Mouse (Mus musculus) midbrain, embryonic 10.5 days (tissue): ENCODE data around the gene Lce3a. TPM values are rescaled to one million over a fixed set of nuclear protein-coding genes. Genes with fewer than 3 reads are reported as not detected.

ENCODE experiments used
- DNase-seq: peaks from one replicate; pipeline ENCODE4 v3.0.0-alpha.2; 2017; ENCODE audit warnings: low spot score
- H3K27ac ChIP-seq: fragments of 300-500 bp; sonication (generic); replicated peaks from 2 replicates; pipeline ENCODE4 v1.5.1; 2016; ENCODE audit warnings: mild to moderate bottlenecking
- H3K27me3 ChIP-seq: fragments of 300-500 bp; sonication (generic); 2 replicates; pipeline ENCODE4 v1.6.1; 2016; ENCODE audit warnings: low read depth, mild to moderate bottlenecking; ENCODE audit not compliant: poor library complexity, severe bottlenecking
- H3K36me3 ChIP-seq: fragments of 300-500 bp; sonication (generic); 2 replicates; pipeline ENCODE4 v1.6.1; 2016; ENCODE audit warnings: mild to moderate bottlenecking, moderate library complexity
- H3K4me1 ChIP-seq: fragments of 300-500 bp; sonication (generic); 2 replicates; pipeline ENCODE4 v1.6.1; 2016
- H3K4me3 ChIP-seq: fragments of 300-500 bp; sonication (generic); 2 replicates; pipeline ENCODE4 v1.5.1; 2016; ENCODE audit warnings: mild to moderate bottlenecking, moderate library complexity
- H3K9me3 ChIP-seq: fragments of 300-500 bp; sonication (generic); replicated peaks from 2 replicates; pipeline ENCODE4 v1.6.1; 2016; ENCODE audit warnings: mild to moderate bottlenecking
- WGBS: fragments of 180-500 bp; shearing (Covaris S2); methylation state at CpG from one replicate; pipeline ENCODE4 v1.1.7; 2016; 5-methylcytosine and 5-hydroxymethylcytosine counted together
- polyA plus RNA-seq: library from polyadenylated mRNA; unstranded; fragments of >200 nt; fragmentation: Nextera tagmentation; extraction: Ambion mirVana; gene quantifications from 2 replicates; pipeline ENCODE4 v1.2.1, GENCODE M21; 2016

Lce3a gene
- polyA plus RNA-seq = not detected in 2 replicates

GRCm38 (mm10) chr3:92926130-92926529, at the start of gene Lce3a:
Gene Lce3a (minus strand): TSS chr3:92926230.
- no peak within 1 kb of the TSS for H3K4me3 ChIP-seq
- 74% methylated on average over 2 of the region's 2 CpGs for WGBS
- H3K4me1 ChIP-seq = no peaks in the 10 kb centered on the region
- no peaks in the 10 kb centered on the region for H3K9me3 ChIP-seq
- no peaks in the 10 kb centered on the region for H3K36me3 ChIP-seq
- DNase-seq = no peak
- no peak within 1 kb of the TSS for H3K27ac ChIP-seq
- H3K27me3 ChIP-seq = no peaks in the 10 kb centered on the region

DNA sequence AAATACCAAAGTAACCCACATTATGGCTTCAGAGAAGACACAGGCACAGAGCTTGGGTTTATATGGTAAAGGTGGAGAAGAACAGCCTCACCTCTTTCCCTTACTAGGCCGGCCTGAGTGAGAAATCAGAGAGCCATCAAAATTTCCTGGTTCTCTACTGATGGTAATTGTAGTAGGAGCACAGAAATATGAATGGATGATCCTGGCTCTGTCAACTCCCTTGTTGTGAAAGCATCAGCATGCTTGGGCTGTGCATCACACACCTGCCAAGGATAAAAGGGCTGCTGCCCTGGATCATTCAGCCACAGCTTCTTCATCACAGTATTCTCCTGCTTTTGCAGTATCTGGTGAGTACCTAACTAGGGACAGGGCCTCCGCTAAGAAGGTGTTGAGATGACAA, 40.7 kb upstream of the Lce3a start, which contains the start of gene Lce3e:
TSS of gene Lce3e (plus strand) at position 301 of the 400 bp plus-strand sequence.
- no peaks in the 10 kb centered on the region for H3K27me3 ChIP-seq
- no peak for DNase-seq
- no peaks in the 10 kb centered on the region for H3K9me3 ChIP-seq
- H3K36me3 ChIP-seq = no peaks in the 10 kb centered on the region
- H3K4me3 ChIP-seq = no peak within 1 kb of the TSS
- no peak within 1 kb of the TSS for H3K27ac ChIP-seq
- 91% methylated on average over 2 of the region's 2 CpGs for WGBS
- no peaks in the 10 kb centered on the region for H3K4me1 ChIP-seq

- no peak within 1 kb of the TSS for H3K27ac ChIP-seq
- DNase-seq = no peak
- WGBS = 94% methylated on average over 1 of the region's 1 CpGs
- no peak within 1 kb of the TSS for H3K4me3 ChIP-seq
- H3K36me3 ChIP-seq = no peaks in the 10 kb centered on the region
- H3K27me3 ChIP-seq = no peaks in the 10 kb centered on the region
- no peaks in the 10 kb centered on the region for H3K4me1 ChIP-seq
- H3K9me3 ChIP-seq = no peaks in the 10 kb centered on the region
These were observed 31.1 kb upstream of the Lce3a start, which contains the start of gene Lce3d for GRCm38 (mm10) chr3:92957090-92957489. Gene Lce3d (plus strand): TSS chr3:92957390.

- DNase-seq = no peak
- H3K27me3 ChIP-seq = no peaks in the 10 kb centered on the region
- no peaks in the 10 kb centered on the region for H3K4me1 ChIP-seq
- H3K27ac ChIP-seq = no peak within 1 kb of the TSS
- no peak within 1 kb of the TSS for H3K4me3 ChIP-seq
- WGBS = 91% methylated on average over 1 of the region's 1 CpGs
- H3K36me3 ChIP-seq = no peaks in the 10 kb centered on the region
- no peaks in the 10 kb centered on the region for H3K9me3 ChIP-seq
These were observed 18.2 kb upstream of the Lce3a start, which contains the start of gene Lce3c for GRCm38 (mm10) chr3:92944186-92944585. Gene Lce3c (plus strand): TSS chr3:92944486.

DNA sequence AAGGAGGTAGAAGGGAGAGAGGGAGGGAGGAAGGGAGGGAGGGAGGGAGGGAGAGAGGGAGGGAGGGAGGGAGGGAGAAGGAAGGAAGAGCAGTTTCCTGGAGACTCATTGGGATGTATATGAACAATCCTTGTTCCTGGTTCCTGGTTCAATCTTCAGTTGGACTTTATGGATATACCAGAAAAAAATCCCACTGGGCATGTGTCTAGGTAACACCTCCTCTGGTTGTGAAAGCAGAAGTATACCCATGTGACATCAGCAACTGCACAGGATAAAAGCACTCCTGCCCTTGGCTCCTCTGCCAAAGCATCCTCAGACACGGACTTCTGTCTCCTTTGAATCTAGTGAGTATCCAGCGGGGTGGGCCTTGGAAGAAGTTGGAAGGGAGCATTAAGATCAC, 6.6 kb upstream of the Lce3a start, which contains the start of gene Lce3b:
TSS of gene Lce3b (plus strand) at position 301 of the 400 bp plus-strand sequence.
- Histone ChIP-seq H3K27ac (no peak within 1 kb of the TSS), H3K9me3 (no peaks in the 10 kb centered on the region), H3K36me3 (no peaks in the 10 kb centered on the region), H3K4me1 (no peaks in the 10 kb centered on the region), H3K27me3 (no peaks in the 10 kb centered on the region), H3K4me3 (no peak within 1 kb of the TSS)
- no peak for DNase-seq
- WGBS = 72% methylated on average over 2 of the region's 2 CpGs

DNA sequence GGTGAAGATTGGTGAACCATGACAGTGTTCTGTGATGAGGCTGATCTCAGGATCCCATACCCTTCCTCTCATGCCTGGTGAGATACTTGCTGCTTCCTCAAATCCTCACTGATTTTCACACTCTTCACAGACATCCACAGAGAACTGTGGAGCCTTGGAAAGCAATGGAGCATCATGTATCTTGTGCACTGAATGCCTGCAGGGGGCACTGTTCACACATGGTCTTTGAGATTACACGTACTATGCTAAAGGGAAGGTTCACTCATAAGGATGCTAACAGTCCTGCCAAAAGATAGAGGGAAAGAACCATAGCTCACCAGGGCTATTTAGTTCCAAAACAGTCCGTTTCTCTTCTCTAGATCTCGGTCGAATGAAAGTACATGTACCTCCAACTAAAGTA, 5.7 kb downstream of the Lce3a start:
- Histone ChIP-seq H3K27me3 (no peaks in the 10 kb centered on the region), H3K4me3 (no peak overlapping the region), H3K36me3 (no peaks in the 10 kb centered on the region), H3K4me1 (peaks cover 8% of the 10 kb centered on the region), H3K27ac (no peak overlapping the region), H3K9me3 (no peaks in the 10 kb centered on the region)
- peak; percentile 19 for DNase-seq
- 70% methylated on average over 4 of the region's 4 CpGs for WGBS

- Histone ChIP-seq H3K27ac (no peak overlapping the region), H3K9me3 (no peaks in the 10 kb centered on the region), H3K4me1 (no peaks in the 10 kb centered on the region), H3K4me3 (no peak overlapping the region), H3K27me3 (no peaks in the 10 kb centered on the region), H3K36me3 (no peaks in the 10 kb centered on the region)
- peak; percentile 13 for DNase-seq
- 27% methylated on average over 3 of the region's 4 CpGs for WGBS
These were observed 18.5 kb downstream of the Lce3a start for GRCm38 (mm10) chr3:92907571-92907970.

DNA sequence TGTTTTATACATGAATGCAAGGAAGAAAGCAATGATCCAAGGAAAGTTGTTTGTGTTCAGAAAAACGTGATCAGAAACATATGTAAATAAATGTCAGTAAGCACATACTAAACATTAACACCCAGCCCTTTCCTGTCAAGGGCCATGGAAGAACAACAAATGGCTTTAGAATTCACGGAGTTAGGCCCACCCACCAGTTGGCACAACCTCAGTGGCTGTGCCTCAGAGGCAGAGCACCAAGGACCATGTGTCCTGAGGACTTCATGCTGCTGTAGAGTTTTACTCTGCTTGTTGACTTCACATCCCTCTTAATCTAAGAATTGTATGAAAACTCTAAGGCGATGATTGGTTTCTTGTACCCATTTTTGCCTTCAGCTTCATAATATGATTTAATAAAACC, 20.8 kb downstream of the Lce3a start:
- Histone ChIP-seq H3K9me3 (no peaks in the 10 kb centered on the region), H3K27ac (no peak overlapping the region), H3K4me1 (no peaks in the 10 kb centered on the region), H3K27me3 (no peaks in the 10 kb centered on the region), H3K4me3 (no peak overlapping the region), H3K36me3 (no peaks in the 10 kb centered on the region)
- WGBS = 67% methylated on average over 3 of the region's 3 CpGs
- no peak for DNase-seq

DNA sequence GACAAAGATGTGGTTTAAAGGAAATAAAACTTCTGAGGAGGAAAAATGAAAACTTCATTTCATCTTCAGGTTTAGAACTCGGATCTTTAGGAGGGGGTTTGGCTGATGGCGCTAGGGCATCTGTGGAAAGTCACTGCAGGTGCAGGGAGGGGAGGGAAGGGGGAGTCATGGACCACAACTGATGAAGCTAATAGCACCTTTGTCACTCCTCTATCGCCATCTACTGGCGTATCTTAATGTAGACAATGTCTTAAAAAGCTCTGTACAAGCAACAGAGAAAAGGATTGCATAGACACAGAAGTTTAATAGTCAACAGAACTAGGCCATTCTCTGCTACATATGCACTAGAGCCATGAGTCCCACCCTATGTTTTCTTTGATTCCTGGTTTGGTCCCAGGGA, 22.4 kb downstream of the Lce3a start:
- H3K9me3 ChIP-seq = no peaks in the 10 kb centered on the region
- no peaks in the 10 kb centered on the region for H3K36me3 ChIP-seq
- no peak for DNase-seq
- no peaks in the 10 kb centered on the region for H3K4me1 ChIP-seq
- H3K27ac ChIP-seq = no peak overlapping the region
- no peaks in the 10 kb centered on the region for H3K27me3 ChIP-seq
- no peak overlapping the region for H3K4me3 ChIP-seq
- WGBS = 33% methylated on average over 4 of the region's 4 CpGs

DNA sequence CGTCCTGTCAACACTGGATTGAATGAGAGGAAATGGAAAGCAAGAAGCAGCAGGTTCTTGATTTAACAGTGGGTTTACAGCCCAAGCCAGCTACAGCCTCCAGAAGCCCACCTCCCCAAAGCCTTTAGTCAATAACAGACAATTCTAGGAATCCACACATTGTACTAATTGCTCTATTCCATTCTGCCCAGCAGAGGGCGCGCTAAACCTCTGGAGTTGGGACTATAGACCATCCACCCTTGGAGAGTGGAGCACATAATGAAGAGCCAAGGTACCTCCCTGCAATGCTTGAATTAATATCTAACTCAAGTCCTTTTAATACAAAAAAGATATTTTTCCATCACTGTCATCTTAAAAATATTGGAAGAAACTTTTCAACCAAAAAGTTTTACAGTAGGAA, 23.0 kb downstream of the Lce3a start:
- no peaks in the 10 kb centered on the region for H3K27me3 ChIP-seq
- 23% methylated on average over 3 of the region's 3 CpGs for WGBS
- H3K36me3 ChIP-seq = no peaks in the 10 kb centered on the region
- no peaks in the 10 kb centered on the region for H3K9me3 ChIP-seq
- DNase-seq = peak; percentile 37
- H3K4me3 ChIP-seq = no peak overlapping the region
- H3K4me1 ChIP-seq = no peaks in the 10 kb centered on the region
- H3K27ac ChIP-seq = no peak overlapping the region

DNA sequence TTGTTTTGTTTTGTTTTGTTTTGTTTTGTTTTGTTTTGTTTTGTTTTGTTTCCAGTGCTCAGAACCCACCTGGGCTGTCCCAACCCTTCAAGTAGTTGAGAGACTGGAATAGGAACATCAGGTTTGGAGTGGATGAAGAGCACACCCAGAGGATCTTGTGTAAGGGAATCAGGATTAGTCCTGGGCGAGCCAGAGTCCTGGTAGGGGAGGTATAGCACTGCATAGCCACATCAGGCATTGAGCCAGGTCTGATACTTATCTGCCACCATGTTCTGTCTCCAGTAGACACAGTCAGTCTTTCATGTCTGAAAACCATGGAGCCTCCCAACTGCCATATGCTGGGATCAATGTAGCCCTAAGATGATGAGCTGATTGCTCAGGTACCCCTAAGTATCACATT, 31.5 kb downstream of the Lce3a start:
- WGBS = 71% methylated on average over 1 of the region's 1 CpGs

DNA sequence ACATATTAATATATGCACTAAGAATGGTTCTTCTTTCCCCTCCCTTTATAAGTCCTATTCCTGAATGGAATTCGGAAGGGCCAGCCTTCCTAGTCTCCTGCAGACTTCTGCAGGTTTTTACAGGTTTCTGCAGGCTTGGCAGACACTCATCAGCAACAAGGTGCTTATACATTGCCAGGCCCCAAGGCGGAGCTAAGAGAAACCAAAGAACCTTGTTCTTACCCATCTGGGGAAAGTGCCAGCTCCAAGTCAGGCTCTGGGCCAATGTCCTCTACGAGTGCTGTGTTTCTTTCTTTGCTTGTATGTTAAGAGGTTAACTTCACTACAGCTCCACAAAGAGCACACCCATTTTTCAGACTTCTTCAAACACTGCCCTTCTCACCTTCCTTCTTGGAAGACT, 32.0 kb downstream of the Lce3a start:
- Histone ChIP-seq H3K27ac (no peak overlapping the region), H3K4me3 (no peak overlapping the region), H3K4me1 (no peaks in the 10 kb centered on the region), H3K36me3 (no peaks in the 10 kb centered on the region), H3K9me3 (no peaks in the 10 kb centered on the region), H3K27me3 (no peaks in the 10 kb centered on the region)
- WGBS = 76% methylated on average over 3 of the region's 3 CpGs
- DNase-seq = no peak

More for the DNA sequence above, 31.5 kb downstream of the Lce3a start:
- no peak for DNase-seq
- Histone ChIP-seq H3K4me1 (no peaks in the 10 kb centered on the region), H3K36me3 (no peaks in the 10 kb centered on the region), H3K9me3 (no peaks in the 10 kb centered on the region), H3K4me3 (no peak overlapping the region), H3K27ac (no peak overlapping the region), H3K27me3 (no peaks in the 10 kb centered on the region)
